Mouse (Mus musculus) embryo, embryonic 11.5 days (tissue): ENCODE measurements around the gene Olfr957.

ENCODE experiments used
- DNase-seq: peaks from one replicate; pipeline ENCODE4 v3.0.0-alpha.2; 2012; ENCODE audit warnings: low read depth, low spot score

The Olfr957 gene

DNA sequence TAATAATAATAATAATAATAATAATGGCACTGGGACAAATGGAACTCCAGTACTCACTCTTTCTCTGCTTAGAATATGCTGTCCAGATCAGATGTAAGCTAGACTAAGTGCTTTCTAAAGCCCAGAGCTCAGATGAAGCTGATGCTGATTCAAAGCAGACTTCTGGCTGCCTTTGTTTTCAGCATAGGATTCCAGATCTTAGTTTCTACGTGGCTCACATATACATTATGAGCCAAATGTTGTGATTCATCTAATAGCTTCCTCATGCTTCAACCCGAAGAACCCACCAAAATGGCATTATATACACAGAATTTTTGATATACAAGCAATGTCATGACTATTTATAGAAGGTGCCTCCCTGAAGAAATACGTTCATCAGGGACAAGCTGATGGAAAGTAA is at the start of gene Olfr957:
TSS of gene Olfr957 (minus strand) at position 279 of the 400 bp plus-strand sequence.
- no peak for DNase-seq

DNA sequence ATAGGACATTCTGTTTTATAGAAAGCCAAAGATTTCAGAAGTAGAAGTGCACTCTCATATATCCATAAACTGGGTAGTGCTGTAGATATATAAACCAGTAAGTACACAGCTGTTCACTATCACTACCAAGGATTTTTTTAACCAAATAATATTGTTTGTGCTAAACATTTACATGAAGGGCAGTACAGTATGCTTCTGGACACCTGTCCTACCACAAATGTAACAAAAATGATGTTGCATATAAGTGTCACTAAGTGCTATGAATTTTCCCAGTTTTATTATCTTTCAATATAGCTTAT is 42.7 kb upstream of the Olfr957 start:
- DNase-seq: no peak

DNA sequence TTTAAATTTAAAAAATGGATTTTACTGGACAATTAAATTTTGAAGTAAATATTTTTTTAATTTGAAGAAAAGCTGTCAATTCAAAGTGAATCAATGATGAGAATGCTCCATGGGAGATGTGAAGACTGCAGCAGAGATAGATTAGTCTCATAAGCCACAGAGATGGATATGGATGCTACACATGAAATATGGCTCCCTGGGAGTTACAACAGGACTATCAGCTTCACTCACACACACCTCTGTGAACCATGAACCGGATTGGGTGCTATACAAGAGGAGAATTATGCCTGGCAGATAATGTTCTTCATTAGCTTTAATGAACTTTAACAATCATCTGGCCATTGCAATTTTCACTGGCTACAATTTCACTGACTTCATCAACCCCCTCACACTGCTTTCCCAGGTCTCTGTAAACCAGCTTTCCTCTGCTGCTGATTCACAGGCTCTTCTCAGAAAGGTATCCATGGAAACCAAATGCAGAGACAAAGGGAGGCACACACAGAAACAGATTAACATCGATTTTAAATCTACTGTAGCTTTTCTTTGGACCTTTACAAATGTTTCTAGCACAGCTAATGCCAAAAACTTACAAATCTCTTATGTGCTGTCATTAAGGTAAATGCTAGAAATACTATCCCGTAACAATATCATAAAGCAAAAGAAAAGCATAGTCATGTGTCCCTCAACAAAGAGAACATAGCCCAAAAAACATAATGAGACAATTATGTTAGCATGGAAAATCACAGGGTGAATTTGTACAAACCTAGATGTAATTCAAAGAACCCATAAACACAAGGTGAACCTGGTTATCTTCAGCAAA is 42.1 kb upstream of the Olfr957 start:
- peak; percentile 1 for DNase-seq

DNA sequence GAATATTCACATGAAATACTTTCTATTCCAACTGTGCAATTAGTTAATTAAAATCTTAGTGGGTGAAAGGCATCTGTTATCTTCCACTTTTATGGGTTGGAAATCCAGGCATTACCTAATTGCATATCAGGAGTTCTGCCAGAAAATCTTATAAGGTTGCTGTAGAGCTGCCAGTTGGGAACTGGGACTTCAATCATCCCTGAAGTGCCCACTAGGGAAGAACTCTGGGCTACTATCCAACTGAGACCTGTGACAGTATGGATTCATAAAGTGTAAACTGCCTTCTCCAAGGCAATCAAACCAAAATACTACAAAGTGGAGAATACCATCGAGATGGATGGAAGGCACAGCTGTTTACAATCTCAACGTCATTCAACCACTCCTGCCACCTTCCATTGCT is 38.3 kb upstream of the Olfr957 start, which contains the start of gene Olfr958:
TSS of gene Olfr958 (minus strand) at position 109 of the 400 bp plus-strand sequence.
- DNase-seq: no peak

DNA sequence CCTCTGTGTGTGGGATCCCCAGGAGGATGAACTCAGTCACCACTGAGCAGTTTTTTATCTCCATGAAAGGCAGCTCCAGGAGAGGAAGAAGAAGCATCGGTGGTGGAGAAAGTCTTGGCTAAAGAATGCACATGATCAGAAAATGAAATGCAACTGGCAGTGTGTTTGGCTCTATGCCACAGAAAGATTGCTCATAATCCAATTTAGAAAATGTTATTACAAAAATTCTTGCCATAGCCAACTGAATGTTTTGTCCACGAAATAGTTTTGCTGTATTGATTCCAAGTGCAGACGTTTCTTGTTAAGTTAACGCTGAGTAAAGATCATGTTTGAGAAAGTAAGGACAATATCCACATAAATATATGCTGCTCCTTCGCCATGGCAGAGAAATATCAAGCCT is 35.2 kb upstream of the Olfr957 start:
- DNase-seq: no peak

DNA sequence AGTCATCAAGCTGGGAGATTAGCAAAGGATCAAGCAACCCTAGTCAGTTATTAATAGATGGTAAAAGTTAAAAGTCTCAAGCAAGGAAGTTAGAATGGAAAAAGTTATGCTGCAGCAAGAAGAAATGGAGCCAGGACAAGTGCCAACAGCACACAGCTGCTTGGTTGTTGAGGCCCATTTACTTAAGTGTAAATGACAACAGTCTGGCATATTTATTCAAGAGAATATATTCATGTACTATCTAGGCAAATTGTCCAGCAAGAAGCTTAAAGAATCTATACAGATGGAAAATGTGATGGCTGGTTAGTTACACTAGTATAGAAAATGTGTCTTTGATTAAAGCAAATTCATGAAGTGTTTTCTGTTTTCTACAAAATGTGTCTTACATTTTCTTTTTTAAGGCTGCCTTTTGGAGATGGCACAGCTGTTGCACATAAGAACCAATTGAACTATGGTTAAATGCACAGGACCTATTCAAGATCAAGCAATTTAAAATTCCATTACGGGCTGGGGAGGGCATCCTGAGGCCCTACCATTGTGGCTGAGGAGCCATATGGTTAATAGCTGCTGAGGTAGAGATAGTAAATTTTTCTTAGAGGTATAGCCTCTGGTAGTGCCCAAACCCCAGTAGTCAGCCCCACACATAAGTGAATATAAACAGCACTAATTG is 8.1 kb upstream of the Olfr957 start:
- no peak for DNase-seq

DNA sequence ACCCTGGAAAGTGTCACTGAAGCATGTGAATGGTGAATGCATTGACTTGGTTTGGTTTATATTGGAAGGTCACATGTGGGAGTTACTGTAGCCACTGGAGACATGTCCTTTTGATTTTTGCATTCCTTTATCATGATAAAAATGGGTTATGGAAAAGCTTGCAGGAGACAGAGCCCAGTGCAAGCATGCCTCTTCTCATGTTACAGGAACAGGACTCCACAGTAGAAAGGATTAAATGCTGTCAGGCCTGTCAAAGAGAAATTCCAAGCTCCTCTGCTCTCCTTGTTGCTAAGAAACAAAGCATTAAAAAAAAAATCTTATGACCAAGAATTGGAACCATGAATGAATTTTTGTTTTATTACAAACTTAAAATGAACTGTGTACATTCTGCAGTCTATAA is 3.0 kb upstream of the Olfr957 start:
- peak; percentile 24 for DNase-seq

DNA sequence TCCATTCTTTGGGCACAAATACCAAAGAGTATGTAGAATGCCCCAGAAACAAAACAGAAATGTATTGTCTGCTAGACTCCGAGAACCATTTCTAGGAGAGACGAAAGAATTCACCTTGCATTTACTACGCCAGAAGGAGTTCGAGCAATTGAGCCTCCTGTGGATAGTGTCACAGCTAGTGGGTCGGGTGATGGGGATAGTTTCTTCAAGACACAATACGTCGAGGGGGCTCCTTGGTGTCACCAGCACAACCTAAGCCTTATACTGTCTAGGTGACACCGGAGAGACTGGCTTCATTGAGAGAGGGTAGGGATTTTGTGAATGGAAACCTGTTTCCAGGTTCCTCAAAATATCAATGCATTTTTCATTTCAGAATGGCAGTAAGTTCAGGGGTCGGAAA is 6.2 kb downstream of the Olfr957 start:
- DNase-seq: no peak

DNA sequence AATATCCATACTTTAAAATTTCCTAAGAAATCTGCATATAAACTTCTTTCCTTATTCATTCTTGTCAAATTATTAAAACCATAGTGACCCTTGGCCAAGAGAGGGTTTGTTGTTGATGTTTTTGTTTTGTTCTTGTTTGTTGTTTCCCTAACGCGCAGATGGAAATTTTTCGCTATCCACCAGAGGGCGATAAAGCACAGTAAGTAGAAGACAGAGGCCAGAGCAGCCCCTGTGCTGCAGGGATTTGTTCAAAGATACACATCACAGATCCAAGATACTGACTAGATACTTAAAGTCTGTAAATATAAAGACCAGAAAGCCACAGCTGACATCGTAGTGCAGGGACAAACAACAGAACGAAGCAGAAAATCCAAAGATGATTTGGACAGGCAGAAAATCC is 6.6 kb downstream of the Olfr957 start:
- peak; percentile 34 for DNase-seq

DNA sequence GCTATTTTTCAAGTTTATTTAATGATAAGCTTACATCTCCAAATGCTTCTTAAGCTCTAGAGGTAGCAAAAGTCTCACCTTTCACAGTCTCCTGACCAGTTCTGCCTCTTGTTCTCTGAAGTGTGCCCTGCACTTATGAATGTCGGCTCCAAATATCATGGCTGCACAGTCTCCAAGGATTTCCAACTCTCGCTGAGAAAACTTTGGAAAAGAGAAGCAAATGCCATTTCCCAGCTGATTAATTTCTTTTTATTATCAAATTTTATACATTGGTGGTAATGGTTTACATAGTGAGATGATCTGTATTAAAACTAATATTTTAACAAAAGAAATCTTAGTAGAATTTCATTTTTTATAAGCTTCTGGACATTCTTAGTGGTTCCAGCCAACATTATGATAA is 21.7 kb downstream of the Olfr957 start, which contains the start of gene Olfr44:
TSS of gene Olfr44 (minus strand) at position 101 of the 400 bp plus-strand sequence.
- DNase-seq: no peak

DNA sequence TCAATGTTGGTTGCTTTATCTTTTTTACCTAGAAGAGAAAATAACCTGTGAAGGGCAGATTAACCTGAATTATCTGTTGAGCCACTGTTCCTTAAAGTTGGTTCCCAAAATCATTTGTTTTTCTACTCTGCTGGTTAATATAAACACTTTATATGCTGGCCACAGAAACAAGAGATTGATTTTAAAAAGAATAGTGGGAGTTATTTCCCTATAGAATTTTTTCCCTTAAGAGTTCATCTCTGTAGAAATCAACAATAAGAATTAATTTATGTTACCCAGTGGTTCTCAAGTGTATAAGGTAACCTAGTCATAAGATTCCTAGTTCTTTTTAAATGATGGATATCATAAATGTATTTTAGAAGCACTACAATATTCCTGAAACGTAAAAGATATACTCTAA is 43.8 kb downstream of the Olfr957 start, which contains the start of gene Olfr955:
TSS of gene Olfr955 (minus strand) at position 101 of the 400 bp plus-strand sequence.
- no peak for DNase-seq
